Mouse (Mus musculus) urinary bladder, postnatal 14 days (tissue): ENCODE measurements around the gene Tnfsf14.

ENCODE experiments used
- DNase-seq: peaks from one replicate; pipeline ENCODE4 v3.0.0; 2021; ENCODE audit warnings: low spot score

Gene Tnfsf14

DNA sequence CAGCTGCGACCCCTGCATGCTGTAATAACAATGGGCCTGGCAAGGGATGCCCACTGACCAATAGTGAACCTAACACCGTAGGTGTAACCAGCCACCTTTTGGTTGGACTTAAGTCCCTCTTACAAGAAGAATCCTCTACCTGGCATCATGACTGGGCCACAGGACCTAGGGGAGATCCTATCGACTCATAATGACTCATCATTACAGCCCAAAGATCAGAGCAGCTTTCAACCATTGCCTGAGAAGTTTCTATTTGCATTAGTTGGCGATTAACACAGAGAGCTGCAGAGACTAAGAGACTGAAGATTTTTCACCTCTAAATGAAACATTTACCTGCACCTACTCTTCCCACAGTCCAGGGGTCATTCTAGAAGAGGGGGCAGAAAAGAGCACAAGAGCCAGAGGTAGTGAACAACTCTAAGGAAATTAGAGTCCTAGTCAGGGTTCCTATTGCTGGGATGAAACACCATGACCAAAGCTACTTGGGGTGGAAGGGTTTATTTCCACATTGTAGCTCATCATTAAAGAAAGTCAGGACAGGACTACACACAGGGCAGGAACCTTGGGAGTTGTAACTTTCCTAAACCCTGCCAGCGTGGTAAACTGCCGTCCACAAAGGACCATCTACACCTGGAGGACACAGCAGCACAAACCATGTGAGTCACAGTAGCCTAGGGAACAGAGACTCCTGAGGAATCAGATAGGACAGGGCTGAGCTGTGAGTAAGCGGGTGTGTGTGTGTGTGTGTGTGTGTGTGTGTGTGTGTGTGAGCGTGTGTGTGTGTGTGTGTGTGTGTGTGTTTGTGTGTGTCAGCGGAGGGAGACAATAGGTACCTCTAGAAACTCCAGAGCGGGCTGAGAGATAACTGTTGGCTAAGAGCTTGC lies 8.1 kb upstream of the Tnfsf14 start:
- DNase-seq, result no peak

DNA sequence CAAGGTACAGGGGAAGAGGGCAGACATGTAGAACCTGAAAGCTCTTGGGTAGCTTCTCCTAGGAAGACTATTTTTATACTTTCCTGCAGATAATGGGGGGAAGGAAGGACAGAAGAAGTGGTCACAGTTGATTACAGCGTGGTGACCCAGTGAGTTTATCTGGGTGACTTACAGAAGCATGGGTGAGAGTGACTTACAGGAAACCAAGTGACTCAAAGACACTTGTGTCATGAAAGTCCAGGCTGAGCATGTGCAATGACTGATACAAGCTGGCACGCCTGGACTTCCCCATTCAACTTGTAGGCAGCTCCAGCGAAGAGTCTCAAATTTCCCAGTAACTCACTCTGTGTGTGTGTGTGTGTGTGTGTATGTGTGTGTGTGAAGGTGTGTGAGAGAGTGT lies 4.3 kb upstream of the Tnfsf14 start:
- no peak for DNase-seq

DNA sequence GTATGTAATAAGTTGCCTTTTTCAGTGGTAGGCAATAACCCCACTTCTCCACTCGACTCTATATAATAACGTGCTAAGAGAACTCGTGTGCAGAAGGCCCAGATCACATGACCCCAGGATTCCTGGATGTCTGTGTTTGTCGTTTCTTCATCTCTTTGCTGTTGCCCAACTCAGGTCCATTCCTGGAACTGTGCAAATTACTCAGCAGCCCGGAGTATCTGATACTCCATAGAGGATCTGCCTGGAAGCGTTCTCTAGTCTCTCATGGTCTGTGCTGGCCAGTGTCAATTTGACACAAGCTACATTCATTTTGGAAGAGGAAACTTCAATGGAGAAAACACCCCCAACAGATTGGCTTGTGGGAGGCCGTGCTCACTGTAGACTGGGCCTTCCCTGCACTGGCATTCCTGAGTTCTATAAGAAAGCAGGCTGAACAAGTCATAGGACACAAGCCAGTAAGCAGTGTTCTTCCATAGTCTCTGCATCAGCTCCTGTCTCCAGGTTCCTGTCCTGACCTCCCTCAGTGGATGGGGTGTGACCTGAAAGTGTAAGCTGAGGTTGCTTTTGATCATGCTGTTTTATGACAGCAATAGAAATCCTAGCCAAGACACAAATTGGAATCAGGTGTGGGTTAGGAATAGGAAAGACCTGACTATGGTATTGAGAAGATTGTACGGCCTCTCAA lies 1.5 kb upstream of the Tnfsf14 start:
- DNase-seq, result no peak

DNA sequence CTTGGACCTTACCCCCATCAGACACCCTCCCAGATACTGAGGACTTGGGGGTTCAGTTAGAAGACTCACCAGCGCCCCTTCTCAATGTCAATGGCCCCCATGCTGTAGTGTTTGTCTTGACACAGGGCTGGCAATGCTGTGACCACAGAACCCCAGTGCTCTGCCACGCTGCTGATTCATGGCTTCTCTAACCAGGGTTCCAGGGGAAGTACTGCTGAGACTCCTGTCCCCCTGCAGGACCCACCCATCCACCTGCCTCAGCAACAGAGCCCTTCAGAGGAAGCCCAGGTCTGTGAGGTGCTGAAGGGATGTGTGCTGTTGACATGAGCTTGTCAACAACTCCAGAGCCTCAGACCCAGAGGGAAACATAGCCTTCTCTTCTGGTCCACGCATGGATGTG lies 794 bp upstream of the Tnfsf14 start:
- no peak for DNase-seq

DNA sequence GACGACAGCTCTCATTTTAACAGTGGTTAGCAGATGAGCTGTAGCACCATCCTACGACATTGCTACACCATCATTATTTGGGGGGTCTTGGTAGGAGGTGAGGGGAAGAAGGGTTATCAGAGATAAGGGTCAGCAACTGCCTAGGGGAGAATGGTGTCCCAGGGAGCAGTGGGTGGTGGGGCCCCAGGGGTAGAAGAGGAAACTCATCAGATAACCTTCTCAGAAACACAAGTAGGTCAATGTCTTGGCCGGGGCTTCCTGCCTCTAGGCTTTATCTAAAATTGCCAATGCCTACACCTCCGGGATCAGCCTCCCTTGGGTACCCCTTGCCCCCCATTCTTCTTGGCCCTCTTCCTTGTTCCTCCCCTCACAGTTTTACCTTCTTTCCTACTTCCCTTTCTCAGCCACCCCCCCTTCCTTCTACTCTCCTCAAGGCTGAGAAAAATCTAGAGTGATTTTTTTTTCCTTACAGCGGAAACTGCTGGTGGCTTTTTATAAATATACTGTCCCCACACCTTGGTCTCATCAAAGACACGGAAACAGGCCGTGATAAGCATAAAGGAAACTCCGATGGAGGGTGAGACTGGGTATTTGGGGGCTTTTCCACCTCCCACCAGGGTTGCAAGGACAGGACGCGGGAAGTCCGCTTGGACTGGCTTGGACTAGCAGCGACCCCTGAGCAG lies 5.3 kb downstream of the Tnfsf14 start:
- no peak for DNase-seq

DNA sequence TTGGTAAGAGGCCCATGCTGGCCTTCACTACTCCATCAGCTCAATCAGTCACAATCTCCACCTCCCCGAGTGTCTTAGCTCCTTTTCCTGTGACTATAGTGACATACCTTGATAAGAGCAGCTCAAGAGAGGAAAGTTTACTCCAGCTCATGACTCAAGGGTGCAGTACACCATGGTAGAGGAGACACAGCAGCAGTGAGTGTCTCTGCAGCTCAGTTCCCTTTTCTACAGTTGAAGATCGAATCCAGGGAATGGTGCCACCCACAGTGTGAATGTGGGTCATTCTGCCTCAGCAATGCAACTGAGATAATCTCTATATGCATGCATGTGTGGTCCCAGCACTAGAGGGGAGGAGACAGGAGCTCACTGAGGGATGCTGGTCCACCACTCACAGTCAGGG lies 8.3 kb downstream of the Tnfsf14 start:
- DNase-seq, result no peak

DNA sequence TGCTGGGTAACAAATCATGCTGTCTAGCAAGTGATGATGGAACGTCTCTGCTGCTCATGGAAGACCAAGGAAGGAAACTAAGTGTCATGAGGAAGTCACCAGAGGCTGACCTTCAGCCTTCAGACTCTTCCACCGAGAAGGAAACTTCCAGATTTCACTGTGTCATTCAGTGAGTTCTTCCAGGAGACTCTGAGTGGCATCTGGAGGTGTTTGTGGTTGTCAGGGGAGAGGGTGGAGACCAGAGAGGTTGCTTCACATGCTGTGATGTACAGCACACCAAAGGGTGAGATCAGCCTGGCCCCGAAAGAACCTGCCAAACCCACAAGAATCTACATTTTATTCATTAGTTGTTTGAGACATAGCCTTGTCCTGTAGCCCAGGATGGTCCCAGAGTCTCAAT lies 11.1 kb downstream of the Tnfsf14 start:
- DNase-seq, result no peak

DNA sequence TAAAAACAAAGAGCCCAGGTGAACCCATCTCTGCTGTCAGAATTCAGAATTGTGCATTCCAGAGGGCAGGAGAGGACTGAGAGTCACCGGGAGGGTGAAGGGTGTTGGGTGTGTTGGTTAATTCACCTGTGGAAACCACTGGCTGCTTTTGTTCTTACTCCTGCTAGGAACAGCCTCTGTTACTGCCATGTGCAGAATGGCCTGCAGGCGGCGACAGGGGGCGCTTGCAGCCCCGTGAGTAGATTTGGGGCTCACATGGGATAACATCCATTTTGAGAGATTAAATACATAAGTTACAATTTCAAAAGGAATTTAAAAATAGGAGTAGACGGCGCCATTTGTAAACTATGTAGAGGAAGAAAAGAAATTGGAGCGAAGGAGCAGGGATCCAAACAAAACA lies 13.6 kb downstream of the Tnfsf14 start:
- DNase-seq, result no peak

DNA sequence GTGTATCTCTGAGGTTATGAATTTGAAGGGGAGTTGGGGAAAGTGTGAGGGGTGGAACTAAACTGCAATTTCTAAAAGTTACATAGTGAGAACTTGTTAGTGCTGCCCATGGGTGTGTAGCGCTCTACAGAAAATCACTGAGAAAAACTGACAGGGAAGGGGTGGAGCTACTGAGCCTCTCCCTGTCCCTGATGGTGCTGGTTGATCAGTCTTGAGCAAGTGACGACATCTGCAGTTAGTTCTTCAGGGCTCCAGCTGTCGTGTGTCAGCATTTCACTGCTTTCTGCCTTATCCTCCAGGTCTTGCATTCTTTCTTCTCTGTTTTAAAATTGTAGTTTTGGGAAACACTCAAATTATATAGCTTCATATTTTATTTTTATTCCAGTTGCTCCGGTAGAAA lies 20.6 kb downstream of the Tnfsf14 start:
- no peak for DNase-seq

DNA sequence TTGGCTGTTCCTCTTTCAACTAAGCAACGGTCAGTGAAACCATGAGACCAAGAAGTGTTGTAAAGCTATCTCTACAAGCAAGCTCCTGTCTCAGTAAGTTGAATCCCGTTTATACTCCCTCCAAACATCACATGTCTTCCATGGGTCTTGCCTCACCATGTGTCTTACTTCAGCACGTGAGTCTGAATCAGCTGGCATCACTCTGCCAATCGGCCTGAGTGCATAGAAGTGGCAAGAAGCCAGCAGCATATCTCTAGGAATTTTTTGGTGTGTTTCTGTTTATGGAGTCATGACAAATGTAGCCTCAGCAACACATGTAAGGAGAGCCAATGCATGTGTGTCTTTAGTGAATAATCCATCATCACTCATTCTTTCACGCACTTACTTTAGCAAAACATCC lies 21.6 kb downstream of the Tnfsf14 start:
- DNase-seq, result no peak

DNA sequence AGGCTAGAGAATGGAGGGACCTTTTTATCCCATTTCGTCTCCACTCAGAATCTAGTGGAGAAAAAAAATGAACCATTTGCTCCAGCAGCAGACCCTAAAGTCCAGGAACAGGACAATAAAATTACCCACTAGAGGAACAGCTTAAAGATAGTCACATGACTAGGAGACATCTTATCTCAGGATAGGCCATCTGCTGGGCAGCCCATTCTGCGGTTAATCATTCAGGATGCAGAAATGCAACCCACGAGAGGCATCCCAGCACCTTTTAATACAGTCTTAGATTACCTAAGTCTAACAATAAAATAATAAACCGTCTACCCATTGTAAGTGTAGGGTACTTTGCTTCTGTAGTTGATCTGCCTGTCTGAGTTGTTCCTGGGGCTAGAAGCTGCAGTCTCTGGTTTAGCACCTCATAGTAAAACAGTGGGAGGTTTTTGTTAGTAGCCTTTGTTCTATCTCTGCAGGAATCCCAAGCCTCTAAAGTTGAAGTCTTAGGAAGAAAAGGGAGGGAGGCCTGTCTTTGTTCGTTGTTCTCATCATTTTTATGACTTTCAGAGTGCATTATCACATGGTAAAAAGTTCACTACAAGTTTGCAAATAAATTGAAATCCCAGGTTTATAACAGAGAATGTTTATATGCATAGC lies 23.2 kb downstream of the Tnfsf14 start:
- no peak for DNase-seq

DNA sequence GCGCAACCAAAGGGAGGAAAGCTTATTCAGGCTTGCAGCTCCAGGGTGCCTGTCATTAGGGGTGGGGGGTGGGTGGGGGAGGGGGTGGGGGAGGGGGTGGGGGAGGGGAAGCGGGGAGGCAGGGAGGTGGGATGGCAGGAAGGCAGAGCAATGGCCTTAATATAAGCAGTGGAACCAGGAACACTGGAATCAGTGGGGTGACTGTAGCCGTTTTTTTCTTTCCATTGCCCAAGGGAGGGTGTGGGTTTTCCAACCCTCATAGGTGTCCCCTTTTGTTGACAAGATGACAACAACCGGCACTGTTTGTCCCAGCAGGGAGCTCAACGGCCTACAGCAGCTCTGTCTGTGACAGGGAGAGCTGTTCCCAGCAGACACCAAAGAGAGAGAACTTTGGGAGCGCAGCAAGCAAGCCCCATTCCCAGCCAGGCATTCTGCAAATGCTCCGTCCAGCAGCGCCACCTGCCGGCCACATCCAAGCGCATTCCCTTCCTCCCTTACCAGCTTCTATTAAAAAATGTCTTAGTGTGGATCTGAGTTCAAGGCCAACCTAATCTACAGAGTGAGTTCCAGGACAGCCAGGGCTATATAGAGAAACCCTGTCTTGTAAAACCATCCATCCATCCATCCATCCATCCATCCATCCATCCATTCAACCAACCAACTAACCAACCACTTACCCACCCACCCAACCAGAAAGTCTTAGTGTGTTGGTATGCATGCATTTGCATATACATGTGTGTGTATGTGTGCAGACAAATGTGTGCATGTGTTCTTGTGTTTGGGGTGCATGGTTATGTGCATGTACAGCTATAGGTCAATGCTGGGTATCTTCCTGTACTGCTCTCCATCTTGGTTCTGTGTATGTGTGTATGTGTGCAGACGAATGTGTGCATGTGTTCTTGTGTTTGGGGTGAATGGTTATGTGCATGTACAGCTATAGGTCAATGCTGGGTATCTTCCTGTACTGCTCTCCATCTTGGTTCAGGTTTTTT lies 26.9 kb downstream of the Tnfsf14 start:
- DNase-seq, result peak; percentile 91

DNA sequence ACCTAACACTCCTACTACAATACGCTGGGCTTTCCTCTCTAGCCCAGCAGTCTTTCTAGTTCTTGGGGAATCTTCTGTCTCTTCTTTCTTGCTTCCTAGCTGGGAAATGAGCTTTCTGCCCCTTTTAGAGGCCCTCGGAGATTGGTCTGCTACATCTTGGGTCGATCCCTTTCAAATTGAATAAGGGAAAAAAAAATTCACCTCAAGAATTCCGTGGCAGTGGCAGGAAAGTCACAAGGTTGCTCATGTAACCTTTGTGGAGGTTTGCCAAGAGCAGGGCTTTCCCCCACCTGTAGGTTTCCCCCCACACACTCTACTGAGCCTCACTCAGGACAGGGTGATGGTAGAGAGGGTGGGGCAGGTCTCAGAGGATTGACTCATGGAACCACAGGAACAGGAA lies 40.2 kb downstream of the Tnfsf14 start:
- DNase-seq, result no peak

DNA sequence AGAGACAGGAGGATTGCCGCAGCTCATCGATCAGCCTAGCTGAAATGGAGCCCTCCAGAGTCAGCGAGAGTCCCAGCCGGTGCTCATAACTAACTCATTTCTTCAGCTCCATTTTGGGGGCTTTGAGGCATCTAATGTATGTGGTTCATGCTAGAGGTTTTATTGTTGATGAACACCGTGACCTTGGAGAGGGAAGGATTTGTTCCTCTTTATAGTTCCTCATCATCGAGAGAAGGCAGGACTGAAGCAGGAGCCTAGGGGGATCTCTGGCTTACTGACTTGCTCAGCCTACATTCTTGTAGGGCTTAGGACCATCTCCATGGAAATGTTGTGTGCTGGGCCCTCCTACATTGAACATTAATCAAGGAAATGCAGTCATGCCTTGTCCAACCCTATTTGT lies 41.0 kb downstream of the Tnfsf14 start:
- DNase-seq, result no peak

DNA sequence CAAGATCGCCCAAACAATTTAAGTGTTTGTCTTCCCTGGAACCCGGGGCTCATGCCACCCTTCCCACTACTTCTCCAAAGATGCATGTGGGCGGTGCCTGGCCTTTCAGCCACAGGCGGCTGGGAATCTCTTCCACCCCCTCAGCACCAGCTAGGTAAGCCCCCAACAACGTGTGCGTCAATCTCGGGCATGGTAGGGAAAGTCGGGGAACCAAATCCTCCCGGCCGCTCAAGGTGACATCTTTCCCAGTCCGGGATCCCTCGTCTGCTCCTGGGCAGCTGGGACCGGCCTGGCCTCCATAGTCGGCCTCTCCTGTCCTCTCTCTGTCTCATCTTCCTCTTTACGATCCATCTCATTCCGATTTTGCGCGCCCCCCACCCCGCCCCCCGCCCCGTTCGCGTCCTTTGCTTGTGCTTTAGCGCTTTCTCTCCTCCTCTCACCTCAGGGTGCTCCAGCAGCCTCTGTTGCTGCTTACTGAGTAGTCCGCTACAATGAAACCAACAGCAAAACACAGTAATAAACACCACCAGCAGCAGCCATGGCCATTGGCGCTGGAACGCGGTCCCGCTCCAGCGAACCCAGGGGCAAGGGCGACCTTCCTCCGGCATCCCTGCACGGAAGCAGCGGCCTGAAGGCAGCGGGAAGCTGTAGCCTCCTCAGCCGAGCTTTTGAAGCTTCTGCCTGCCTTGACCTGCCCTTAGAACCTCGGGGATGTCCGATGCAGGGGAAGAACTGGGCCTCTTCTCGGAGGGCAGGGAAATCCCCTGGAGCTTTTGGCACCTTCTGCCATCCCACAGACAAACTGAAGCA lies 44.8 kb downstream of the Tnfsf14 start, which contains the start of gene Cd70:
Gene Cd70 (minus strand): TSS at position 784 of the 810 bp plus-strand sequence.
- no peak for DNase-seq

DNA sequence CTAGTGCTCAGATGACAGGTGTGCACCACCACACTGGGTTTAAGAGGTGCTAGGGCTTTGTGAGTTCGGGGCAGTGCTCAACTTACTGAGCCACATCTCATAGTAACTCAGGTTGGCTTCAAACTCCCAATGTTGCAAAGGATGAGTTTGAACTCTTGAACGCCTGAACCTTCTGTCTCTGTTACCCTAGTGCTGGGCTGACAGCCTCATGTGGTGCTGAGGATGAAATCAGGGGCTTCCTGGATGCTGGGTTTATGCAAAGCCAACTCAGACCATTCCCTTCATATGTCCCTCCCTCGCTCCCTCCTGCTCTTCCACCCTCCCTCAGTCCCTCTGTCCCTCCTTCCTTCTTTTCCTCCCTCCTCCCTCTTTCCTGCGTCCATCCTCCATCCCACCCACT lies 45.6 kb downstream of the Tnfsf14 start:
- DNase-seq, result no peak

DNA sequence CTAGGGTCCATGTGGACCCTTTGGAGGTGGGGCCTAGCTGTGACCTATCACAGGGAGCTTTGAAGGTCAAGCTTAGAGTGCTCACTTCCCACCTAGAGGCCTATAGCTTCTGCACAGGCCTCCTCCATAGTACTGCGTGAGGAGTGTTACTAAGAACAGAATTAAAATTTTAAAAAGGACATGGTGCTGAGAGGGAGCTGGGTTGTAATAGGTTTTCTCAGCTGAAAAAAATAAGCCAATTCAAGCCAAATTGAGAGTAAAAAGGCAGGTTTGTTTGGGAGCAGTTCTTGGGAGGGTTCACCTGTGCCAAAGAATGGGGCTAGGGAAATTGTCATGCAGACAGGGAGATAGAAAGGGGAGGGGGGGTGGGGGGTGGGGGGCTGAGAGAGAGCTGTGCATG lies 48.9 kb downstream of the Tnfsf14 start:
- no peak for DNase-seq

DNA sequence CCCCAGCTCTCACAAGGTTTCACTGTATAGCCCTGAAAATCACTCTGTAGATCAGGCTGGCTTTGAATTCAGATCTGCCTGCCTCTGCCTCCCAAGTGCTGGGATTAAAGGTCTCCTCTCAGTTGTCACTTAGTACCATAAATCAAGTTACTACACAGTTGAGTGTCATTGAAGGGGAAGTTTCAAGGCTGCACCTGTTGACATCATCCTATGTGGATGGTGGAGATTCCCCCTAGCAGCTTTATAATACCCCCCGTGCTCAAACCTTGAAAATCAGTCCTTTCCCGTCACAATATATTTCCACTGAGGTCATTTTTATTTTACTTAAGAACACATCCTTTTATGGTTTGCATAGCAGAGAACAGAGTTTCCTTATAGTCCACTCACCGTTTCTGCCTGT lies 50.3 kb downstream of the Tnfsf14 start:
- no peak for DNase-seq

DNA sequence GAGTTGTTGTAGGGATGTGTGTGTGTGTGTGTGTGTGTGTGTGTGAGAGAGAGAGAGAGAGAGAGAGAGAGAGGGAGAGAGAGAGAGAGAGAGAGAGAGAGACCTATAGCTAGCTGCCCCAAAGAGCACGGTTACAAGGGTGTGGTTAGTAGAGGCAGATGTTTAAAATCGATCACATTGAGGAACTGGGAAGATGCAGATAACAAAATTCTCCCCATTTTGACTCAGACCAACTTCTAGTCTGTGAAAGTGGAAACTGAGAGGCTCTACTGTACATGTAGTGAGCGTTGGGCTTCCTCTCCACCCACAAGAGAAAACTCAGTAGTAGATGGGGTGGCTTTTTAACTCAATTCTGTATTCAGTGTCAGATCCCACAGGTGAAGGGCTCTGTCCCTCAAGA lies 54.3 kb downstream of the Tnfsf14 start:
- no peak for DNase-seq
